Mouse (Mus musculus) ES-E14 (cell line): Measurements from ENCODE around the gene Rab5if.

Source experiments
- CHD2 ChIP-seq: IDR thresholded peaks from 2 replicates; pipeline ENCODE4 v1.6.1; 2014; ENCODE audit warnings: mild to moderate bottlenecking, low read depth, low read length, inconsistent platforms
- MAFK ChIP-seq: IDR thresholded peaks from 2 replicates; pipeline ENCODE4 v1.6.1; 2014; ENCODE audit warnings: mild to moderate bottlenecking, low read depth, low read length, inconsistent platforms; ENCODE audit not compliant: insufficient read depth
- ZC3H11A ChIP-seq: IDR thresholded peaks from 2 replicates; pipeline ENCODE4 v1.6.1; 2012; ENCODE audit warnings: low read depth, mild to moderate bottlenecking, inconsistent platforms, low read length, borderline replicate concordance
- ZNF384 ChIP-seq: IDR thresholded peaks from 2 replicates; pipeline ENCODE4 v1.6.1; 2012; ENCODE audit warnings: low read depth, low read length, inconsistent platforms

DNA sequence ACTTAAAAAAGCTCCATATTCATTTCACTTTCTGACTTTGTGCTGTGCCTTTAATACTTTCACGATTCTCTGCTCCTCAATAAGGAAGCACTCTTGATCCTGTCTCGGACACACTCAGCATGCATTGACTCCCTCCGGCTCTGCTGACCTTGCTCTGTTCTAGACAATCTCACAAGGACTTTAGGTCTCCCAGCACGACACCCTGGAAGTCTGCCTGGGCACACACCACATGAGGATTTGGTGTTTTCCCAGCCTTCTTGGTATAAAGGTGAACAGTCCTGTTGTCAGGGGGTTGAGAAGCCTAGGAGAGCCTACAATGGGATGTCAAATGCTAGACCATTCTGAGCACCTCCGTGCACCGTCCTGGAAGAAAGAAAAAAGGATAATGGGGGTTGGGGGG lies 29.9 kb downstream of the Rab5if start:
- TF ChIP-seq ZNF384 = no peak
- TF ChIP-seq CHD2 = no peak
- TF ChIP-seq MAFK = no peak
- TF ChIP-seq ZC3H11A = no peak
